Mouse (Mus musculus): ENCODE measurements around the gene Slc39a10.

Slc39a10 gene

GRCm38 (mm10) chr1:46892752-46893151 lies at the start of gene Slc39a10:
Slc39a10 (minus strand) TSS chr1:46892852.
- ChIA-PET POLR2A (no interaction called here), CTCF (no interaction called here)

GRCm38 (mm10) chr1:46939295-46939694 lies 46.6 kb upstream of the Slc39a10 start:
- ChIA-PET POLR2A (no interaction called here), CTCF (no interaction called here)

DNA sequence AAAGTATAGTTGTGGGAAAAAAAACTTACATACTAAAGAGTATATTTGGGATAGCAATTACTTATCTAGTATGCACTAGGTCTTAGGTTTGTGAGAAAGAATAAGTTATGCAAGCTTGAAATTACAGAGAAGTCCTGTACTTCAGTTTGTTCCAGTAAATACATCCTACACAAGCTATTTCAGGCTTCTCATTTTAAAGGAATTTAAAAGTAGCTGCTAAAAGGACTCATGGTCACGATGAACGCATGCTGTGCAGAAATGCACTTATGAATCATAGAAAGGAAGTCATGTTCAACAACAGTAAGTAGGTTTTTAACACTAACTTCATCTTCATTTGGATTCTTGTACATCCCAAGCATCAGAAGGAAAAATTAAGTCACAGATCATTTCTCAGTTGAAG lies 45.0 kb upstream of the Slc39a10 start:
- ChIA-PET POLR2A (no interaction called here), CTCF (no interaction called here)

GRCm38 (mm10) chr1:46927104-46927503 lies 34.5 kb upstream of the Slc39a10 start:
- ChIA-PET POLR2A (interaction anchor here in 1 of 4 experiments (0.6 kb wide), 1 partner anchor 53 kb away, joined by 3 read pairs; no protein-coding TSS in a partner anchor), CTCF (no interaction called here)

DNA sequence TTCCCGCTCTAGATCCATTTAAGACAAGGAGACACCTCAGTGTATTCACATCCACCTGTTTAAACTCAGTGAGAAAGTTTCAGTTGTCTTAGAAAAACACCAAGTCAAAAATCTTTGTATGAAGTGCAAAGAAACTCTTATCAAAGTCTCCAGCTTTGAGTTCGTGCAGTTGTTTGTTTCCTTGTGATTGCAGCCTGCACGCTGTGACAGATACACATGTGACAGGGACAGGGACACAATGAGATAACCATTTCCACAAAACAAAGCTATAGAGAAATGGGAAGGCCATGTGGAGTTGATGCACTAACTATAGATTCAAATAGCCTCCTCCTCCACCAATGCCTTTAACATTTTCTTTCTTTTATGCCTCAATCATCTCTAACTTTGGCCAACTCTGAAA lies 33.6 kb upstream of the Slc39a10 start:
- CTCF ChIA-PET = no interaction called here
- POLR2A ChIA-PET = no interaction called here

- ChIA-PET POLR2A (no interaction called here), CTCF (no interaction called here)
Measured at GRCm38 (mm10) chr1:46924992-46925391, 32.3 kb upstream of the Slc39a10 start.

GRCm38 (mm10) chr1:46922904-46923303 lies 30.3 kb upstream of the Slc39a10 start:
- CTCF ChIA-PET = no interaction called here
- POLR2A ChIA-PET = no interaction called here

DNA sequence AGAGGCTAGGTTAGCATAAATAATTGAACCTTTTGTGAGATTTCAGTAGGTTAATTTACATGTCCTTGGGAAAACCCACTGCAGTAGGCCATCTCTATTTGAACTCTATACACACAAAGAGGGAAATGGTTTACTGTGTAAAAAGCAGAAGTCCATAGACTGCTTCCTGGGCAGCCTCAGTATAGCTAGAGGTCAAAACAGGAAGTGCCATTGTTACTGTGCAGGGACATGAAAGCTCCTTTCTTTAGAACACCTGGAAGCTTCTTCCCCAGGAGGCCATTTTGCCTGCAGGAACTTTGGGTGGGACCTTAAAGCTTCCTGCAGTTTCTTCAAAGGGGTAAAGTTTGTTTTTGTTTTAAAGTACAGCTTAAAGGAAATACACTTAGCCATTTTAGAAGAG lies 29.0 kb upstream of the Slc39a10 start:
- ChIA-PET CTCF (no interaction called here), POLR2A (interaction anchor here in 2 of 4 experiments (0.8 to 1.1 kb wide), 2 partner anchors 8 to 67 kb away, joined by 3 to 5 read pairs; no protein-coding TSS in a partner anchor)

DNA sequence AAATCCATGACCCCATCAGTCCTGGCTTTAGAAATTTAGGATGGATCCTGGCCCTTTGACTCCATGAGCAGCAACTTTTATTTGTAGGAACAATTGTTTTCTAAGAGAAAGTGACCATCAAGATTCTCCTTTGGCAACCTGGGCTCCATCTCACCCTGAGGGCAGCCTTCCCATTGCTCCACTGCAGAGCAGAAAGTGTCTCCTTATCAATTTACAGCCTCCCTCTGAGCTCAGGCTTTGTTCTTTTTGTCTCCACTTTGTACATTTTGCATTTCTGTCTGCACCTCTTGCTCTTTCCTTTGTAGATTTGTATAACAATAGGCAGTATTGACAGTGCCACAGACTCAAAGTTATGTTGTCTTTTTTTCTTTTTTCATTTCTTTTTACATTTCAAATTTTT lies 23.6 kb upstream of the Slc39a10 start:
- POLR2A ChIA-PET = interaction anchor here in 1 of 4 experiments (0.7 kb wide), 1 partner anchor 991 kb away, joined by 3 read pairs; no protein-coding TSS in a partner anchor

DNA sequence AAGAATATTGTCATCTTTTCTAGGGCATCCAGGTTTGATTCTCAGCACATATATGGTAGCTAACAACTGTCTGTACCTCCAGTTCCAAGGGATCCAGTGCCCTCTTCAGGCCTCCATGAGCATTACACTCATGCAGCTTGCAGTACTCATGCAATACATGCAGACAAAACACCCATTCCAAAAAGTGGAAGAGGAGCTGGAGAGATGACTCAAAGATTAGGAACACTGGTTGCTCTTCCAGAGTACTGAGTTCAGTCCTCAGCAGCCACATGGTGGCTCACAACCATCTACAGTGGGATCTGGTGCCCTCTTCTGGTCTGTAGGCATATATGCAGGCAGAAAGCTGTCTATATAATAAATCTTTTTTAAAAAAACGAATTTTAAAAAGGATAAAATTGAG lies 21.7 kb upstream of the Slc39a10 start:
- ChIA-PET CTCF (interaction anchor here (0.6 to 0.9 kb wide), 9 partner anchors 14 to 1040 kb away, joined by 3 to 8 read pairs (median 3); no protein-coding TSS in a partner anchor), POLR2A (interaction anchor here in 1 of 4 experiments (1.1 kb wide), 1 partner anchor 61 kb away, joined by 5 read pairs; no protein-coding TSS in a partner anchor)

More for the DNA sequence above, 23.6 kb upstream of the Slc39a10 start:
- CTCF ChIA-PET = no interaction called here

GRCm38 (mm10) chr1:46912506-46913156 lies 20.0 kb upstream of the Slc39a10 start:
- ChIA-PET POLR2A (interaction anchor here in 1 of 4 experiments (0.9 kb wide), 1 partner anchor 18 kb away, joined by 3 read pairs; no protein-coding TSS in a partner anchor), CTCF (interaction anchor here in 1 of 4 experiments (1.0 kb wide), 1 partner anchor 143 kb away, joined by 4 read pairs; no protein-coding TSS in a partner anchor)

GRCm38 (mm10) chr1:46910154-46910553 lies 17.5 kb upstream of the Slc39a10 start:
- POLR2A ChIA-PET = no interaction called here

DNA sequence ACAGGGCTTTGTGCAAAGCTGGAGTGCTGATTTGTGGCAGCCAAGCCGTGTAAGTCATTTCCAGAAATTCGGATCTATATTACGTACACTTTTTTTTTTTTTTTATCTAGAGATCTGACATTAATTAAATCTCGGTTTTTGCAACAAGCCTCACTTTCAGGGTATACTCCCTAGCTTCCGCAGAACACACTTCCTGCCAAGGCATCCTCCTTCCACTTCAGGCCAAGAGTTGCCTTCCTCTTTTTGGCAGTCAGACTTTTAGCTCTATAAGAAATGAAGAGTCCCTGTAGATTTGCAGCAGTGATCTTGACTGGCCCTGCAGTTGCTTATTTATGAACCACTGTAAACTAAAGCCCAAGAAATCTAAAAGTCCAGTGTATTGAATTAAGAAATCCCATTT lies 13.1 kb upstream of the Slc39a10 start:
- CTCF ChIA-PET = no interaction called here
- POLR2A ChIA-PET = interaction anchor here in 1 of 4 experiments (1.3 kb wide), 1 partner anchor 53 kb away, joined by 3 read pairs; no protein-coding TSS in a partner anchor

More at GRCm38 (mm10) chr1:46910154-46910553, 17.5 kb upstream of the Slc39a10 start:
- CTCF ChIA-PET = no interaction called here

GRCm38 (mm10) chr1:46902102-46902683 lies 9.5 kb upstream of the Slc39a10 start:
- CTCF ChIA-PET = no interaction called here
- POLR2A ChIA-PET = no interaction called here

GRCm38 (mm10) chr1:46894281-46894842 lies 1.7 kb upstream of the Slc39a10 start:
- ChIA-PET CTCF (no interaction called here), POLR2A (interaction anchor here in 1 of 4 experiments (0.7 kb wide), 1 partner anchor 44 kb away, joined by 3 read pairs; no protein-coding TSS in a partner anchor)

GRCm38 (mm10) chr1:46888726-46889125 lies 3.9 kb downstream of the Slc39a10 start:
- POLR2A ChIA-PET = interaction anchor here in 1 of 4 experiments (1.2 kb wide), 1 partner anchor 35 kb away, joined by 5 read pairs; no protein-coding TSS in a partner anchor
- CTCF ChIA-PET = no interaction called here

GRCm38 (mm10) chr1:46888324-46888723 lies 4.3 kb downstream of the Slc39a10 start:
- POLR2A ChIA-PET = no interaction called here
- CTCF ChIA-PET = no interaction called here

GRCm38 (mm10) chr1:46887908-46888307 lies 4.7 kb downstream of the Slc39a10 start:
- ChIA-PET CTCF (no interaction called here), POLR2A (no interaction called here)

DNA sequence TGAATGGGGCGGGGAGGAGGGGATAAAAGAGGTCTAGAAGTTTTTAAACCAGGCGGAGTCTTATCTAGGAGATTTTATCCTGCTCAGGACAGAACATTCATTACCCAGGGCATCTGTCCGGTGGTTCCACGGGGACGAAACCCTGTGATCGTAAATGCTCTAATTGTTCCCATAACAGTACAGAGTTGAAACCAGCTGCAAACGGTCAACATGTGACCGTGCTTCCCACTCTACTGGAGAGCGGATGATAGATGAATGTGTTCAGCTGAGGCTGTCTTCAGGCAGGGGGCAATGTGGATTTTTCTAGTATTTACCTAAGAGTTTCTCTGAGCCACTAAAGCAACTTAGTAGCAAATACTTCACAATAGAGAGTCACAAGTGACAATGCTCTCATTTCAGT lies 6.6 kb downstream of the Slc39a10 start:
- CTCF ChIA-PET = no interaction called here
- POLR2A ChIA-PET = no interaction called here

- POLR2A ChIA-PET = no interaction called here
- CTCF ChIA-PET = no interaction called here
Measured at GRCm38 (mm10) chr1:46885231-46885630, 7.4 kb downstream of the Slc39a10 start.

GRCm38 (mm10) chr1:46879951-46880350 lies 12.7 kb downstream of the Slc39a10 start:
- ChIA-PET POLR2A (no interaction called here), CTCF (no interaction called here)

Measured in embryonic stem cell, embryonic (primary cell).